Mouse (Mus musculus) stomach, embryonic 15.5 days (tissue): ENCODE data around the gene Fbxl15. TPM values are rescaled to one million over a fixed set of nuclear protein-coding genes. Genes with fewer than 3 reads are reported as not detected.

Experiments
- ATAC-seq: fragments of 200-750 bp; cut with Nextera tagmentation; 2 replicates; pipeline ENCODE4 v1.8.0; 2017; ENCODE audit warnings: low read depth, moderate number of reproducible peaks, moderate TSS enrichment; ENCODE audit not compliant: insufficient read depth, low FRiP score
- H3K27ac ChIP-seq: fragments of 300-500 bp; sonication (generic); 2 replicates; pipeline ENCODE4 v1.5.1; 2015; ENCODE audit warnings: mild to moderate bottlenecking, inconsistent platforms
- H3K27me3 ChIP-seq: fragments of 300-500 bp; sonication (generic); replicated peaks from 2 replicates; pipeline ENCODE4 v1.6.1; 2015; ENCODE audit warnings: inconsistent platforms
- H3K36me3 ChIP-seq: fragments of 300-500 bp; sonication (generic); 2 replicates; pipeline ENCODE4 v1.6.1; 2015; ENCODE audit warnings: inconsistent platforms
- H3K4me1 ChIP-seq: fragments of 300-500 bp; sonication (generic); 2 replicates; pipeline ENCODE4 v1.6.1; 2015; ENCODE audit warnings: inconsistent platforms
- H3K4me2 ChIP-seq: fragments of 300-500 bp; sonication (generic); 2 replicates; pipeline ENCODE4 v1.6.1; 2015; ENCODE audit warnings: mild to moderate bottlenecking, inconsistent platforms
- H3K4me3 ChIP-seq: fragments of 300-500 bp; sonication (generic); replicated peaks from 2 replicates; pipeline ENCODE4 v1.5.1; 2015; ENCODE audit warnings: inconsistent platforms
- H3K9ac ChIP-seq: fragments of 300-500 bp; sonication (generic); 2 replicates; pipeline ENCODE4 v1.6.1; 2015; ENCODE audit warnings: inconsistent platforms
- H3K9me3 ChIP-seq: fragments of 300-500 bp; sonication (generic); 2 replicates; pipeline ENCODE4 v1.6.1; 2016; ENCODE audit warnings: inconsistent platforms
- WGBS: fragments of 180-500 bp; shearing (Covaris S2); methylation state at CpG from one replicate; pipeline ENCODE4 v1.1.7; 2015; 5-methylcytosine and 5-hydroxymethylcytosine counted together
- polyA plus RNA-seq: library from polyadenylated mRNA; unstranded; fragments of >200 nt; fragmentation: Nextera tagmentation; extraction: Ambion mirVana; gene quantifications from 2 replicates; pipeline ENCODE4 v1.2.1, GENCODE M21; 2015

The Fbxl15 gene
- polyA plus RNA-seq, 1 experiment from 2014 or later, result 16.7 TPM

GRCm38 (mm10) chr19:46339287-46339971 lies 11.4 kb downstream of the Fbxl15 start:
- 70% methylated on average over 7 of the region's 7 CpGs for WGBS
- H3K36me3 ChIP-seq, result no peaks in the 10 kb centered on the region
- H3K4me1 ChIP-seq, result peaks cover 10% of the 10 kb centered on the region
- H3K4me3 ChIP-seq, result no peak overlapping the region
- peak overlapping the region; percentile 75; the same call in 1 of the 2 replicates for H3K4me2 ChIP-seq
- H3K27ac ChIP-seq, result peak overlapping the region; percentile 33
- no peaks in the 10 kb centered on the region for H3K27me3 ChIP-seq
- no peaks in the 10 kb centered on the region for H3K9me3 ChIP-seq
- ATAC-seq, result no peak
- H3K9ac ChIP-seq, result no peak overlapping the region

GRCm38 (mm10) chr19:46344710-46345419 lies 16.9 kb downstream of the Fbxl15 start:
- peaks cover 16% of the 10 kb centered on the region for H3K4me1 ChIP-seq
- H3K9me3 ChIP-seq, result no peaks in the 10 kb centered on the region
- no peak overlapping the region for H3K4me2 ChIP-seq
- 19% methylated on average over 7 of the region's 7 CpGs for WGBS
- no peak overlapping the region for H3K4me3 ChIP-seq
- no peak for ATAC-seq
- H3K27ac ChIP-seq, result no peak overlapping the region
- H3K27me3 ChIP-seq, result no peaks in the 10 kb centered on the region
- no peaks in the 10 kb centered on the region for H3K36me3 ChIP-seq
- H3K9ac ChIP-seq, result no peak overlapping the region

- Histone ChIP-seq H3K4me2 (no peak overlapping the region), H3K27ac (no peak overlapping the region), H3K27me3 (no peaks in the 10 kb centered on the region), H3K36me3 (no peaks in the 10 kb centered on the region), H3K9me3 (no peaks in the 10 kb centered on the region), H3K9ac (no peak overlapping the region), H3K4me1 (peaks cover 18% of the 10 kb centered on the region), H3K4me3 (no peak overlapping the region)
- 97% methylated on average over 1 of the region's 1 CpGs for WGBS
- ATAC-seq, result no peak
Measured at GRCm38 (mm10) chr19:46347146-46347545, 19.2 kb downstream of the Fbxl15 start.

GRCm38 (mm10) chr19:46347936-46348668 lies 20.1 kb downstream of the Fbxl15 start:
- Histone ChIP-seq H3K9me3 (no peaks in the 10 kb centered on the region), H3K4me2 (peak overlapping the region; percentile 98), H3K4me3 (peak overlapping the region; percentile 63), H3K4me1 (peaks cover 18% of the 10 kb centered on the region), H3K27me3 (no peaks in the 10 kb centered on the region), H3K27ac (peak overlapping the region; percentile 84), H3K36me3 (no peaks in the 10 kb centered on the region), H3K9ac (peak overlapping the region; percentile 70; the same call in 1 of the 2 replicates)
- ATAC-seq, result no peak
- 29% methylated on average over 14 of the region's 14 CpGs for WGBS

GRCm38 (mm10) chr19:46348761-46349458 lies 20.9 kb downstream of the Fbxl15 start:
- Histone ChIP-seq H3K27ac (peak overlapping the region; percentile 84), H3K4me2 (peak overlapping the region; percentile 98), H3K9ac (peak overlapping the region; percentile 70), H3K4me3 (peak overlapping the region; percentile 63), H3K9me3 (no peaks in the 10 kb centered on the region), H3K27me3 (no peaks in the 10 kb centered on the region), H3K36me3 (no peaks in the 10 kb centered on the region), H3K4me1 (peaks cover 18% of the 10 kb centered on the region)
- WGBS, result under 1% methylated on average over 78 of the region's 78 CpGs
- ATAC-seq, result peak; percentile 72

GRCm38 (mm10) chr19:46349550-46349949 lies 21.6 kb downstream of the Fbxl15 start:
- Histone ChIP-seq H3K9ac (no peak overlapping the region), H3K27me3 (no peaks in the 10 kb centered on the region), H3K4me3 (peak overlapping the region; percentile 63), H3K4me1 (peaks cover 18% of the 10 kb centered on the region), H3K4me2 (peak overlapping the region; percentile 98), H3K36me3 (no peaks in the 10 kb centered on the region), H3K9me3 (no peaks in the 10 kb centered on the region), H3K27ac (peak overlapping the region; percentile 84; the same call in 1 of the 2 replicates)
- 0 out of 2 replicates have a peak, but pooled peaks have one; percentile 4 for ATAC-seq
- WGBS, result 27% methylated on average over 6 of the region's 6 CpGs

GRCm38 (mm10) chr19:46350168-46350932 lies 22.4 kb downstream of the Fbxl15 start, which contains the start of gene 2310034G01Rik:
2310034G01Rik (minus strand) TSS chr19:46350302.
- Histone ChIP-seq H3K4me1 (peaks cover 17% of the 10 kb centered on the region), H3K9me3 (no peaks in the 10 kb centered on the region), H3K36me3 (no peaks in the 10 kb centered on the region), H3K27me3 (no peaks in the 10 kb centered on the region), H3K4me3 (peak within 1 kb of the TSS; percentile 63), H3K27ac (peak within 1 kb of the TSS; percentile 84; the same call in 1 of the 2 replicates), H3K9ac (peak within 1 kb of the TSS; percentile 70), H3K4me2 (peak within 1 kb of the TSS; percentile 98)
- WGBS, result 62% methylated on average over 10 of the region's 10 CpGs
- ATAC-seq, result no peak

- peak overlapping the region; percentile 46 for H3K27ac ChIP-seq
- ATAC-seq, result peak; percentile 89
Measured at GRCm38 (mm10) chr19:46356701-46357138, 28.7 kb downstream of the Fbxl15 start.

GRCm38 (mm10) chr19:46357344-46358280 lies 29.6 kb downstream of the Fbxl15 start:
- Histone ChIP-seq H3K4me1 (peaks cover 8% of the 10 kb centered on the region; the same call in 1 of the 2 replicates), H3K9me3 (no peaks in the 10 kb centered on the region), H3K4me3 (peak overlapping the region; percentile 53), H3K27ac (peak overlapping the region; percentile 46), H3K36me3 (no peaks in the 10 kb centered on the region), H3K4me2 (peak overlapping the region; percentile 88), H3K9ac (peak overlapping the region; percentile 1; the same call in 1 of the 2 replicates), H3K27me3 (peaks cover 3% of the 10 kb centered on the region; the same call in 1 of the 2 replicates)
- peak; percentile 57; the same call in 1 of the 2 replicates for ATAC-seq
- 16% methylated on average over 25 of the region's 25 CpGs for WGBS

More at GRCm38 (mm10) chr19:46356701-46357138, 28.7 kb downstream of the Fbxl15 start:
- Histone ChIP-seq H3K27me3 (peaks cover 3% of the 10 kb centered on the region; the same call in 1 of the 2 replicates), H3K4me1 (peaks cover 8% of the 10 kb centered on the region; the same call in 1 of the 2 replicates), H3K9ac (peak overlapping the region; percentile 1; the same call in 1 of the 2 replicates), H3K4me3 (peak overlapping the region; percentile 53), H3K4me2 (peak overlapping the region; percentile 88), H3K36me3 (no peaks in the 10 kb centered on the region), H3K9me3 (no peaks in the 10 kb centered on the region)
- under 1% methylated on average over 29 of the region's 29 CpGs for WGBS

- Histone ChIP-seq H3K9ac (no peak overlapping the region), H3K4me2 (peak overlapping the region; percentile 88), H3K9me3 (no peaks in the 10 kb centered on the region), H3K4me3 (no peak overlapping the region), H3K36me3 (no peaks in the 10 kb centered on the region), H3K27me3 (peaks cover 3% of the 10 kb centered on the region; the same call in 1 of the 2 replicates), H3K27ac (peak overlapping the region; percentile 46), H3K4me1 (peaks cover 8% of the 10 kb centered on the region; the same call in 1 of the 2 replicates)
- 63% methylated on average over 4 of the region's 4 CpGs for WGBS
- no peak for ATAC-seq
Measured at GRCm38 (mm10) chr19:46358381-46358780, 30.4 kb downstream of the Fbxl15 start.
